Mouse (Mus musculus) fibroblast of lung, adult 2 months (primary cell): ENCODE results near the gene Cmpk1.
"Not testable (repeated sequence)": the region's sequence is repeated elsewhere in the genome, so short reads cannot be mapped to it uniquely, and the experiment has no call there.

ENCODE experiments used
- DNase-seq: peaks from one replicate; pipeline ENCODE4 v3.0.0-alpha.2; 2011; ENCODE audit warnings: low read depth

Gene Cmpk1

GRCm38 (mm10) chr4:114986591-114987432 is at the start of gene Cmpk1:
Gene Cmpk1, minus strand, starts transcription at chr4:114987241.
- no peak for DNase-seq

- peak; percentile 60 for DNase-seq
Observed at GRCm38 (mm10) chr4:115035043-115035442, 48.0 kb upstream of the Cmpk1 start.

DNA sequence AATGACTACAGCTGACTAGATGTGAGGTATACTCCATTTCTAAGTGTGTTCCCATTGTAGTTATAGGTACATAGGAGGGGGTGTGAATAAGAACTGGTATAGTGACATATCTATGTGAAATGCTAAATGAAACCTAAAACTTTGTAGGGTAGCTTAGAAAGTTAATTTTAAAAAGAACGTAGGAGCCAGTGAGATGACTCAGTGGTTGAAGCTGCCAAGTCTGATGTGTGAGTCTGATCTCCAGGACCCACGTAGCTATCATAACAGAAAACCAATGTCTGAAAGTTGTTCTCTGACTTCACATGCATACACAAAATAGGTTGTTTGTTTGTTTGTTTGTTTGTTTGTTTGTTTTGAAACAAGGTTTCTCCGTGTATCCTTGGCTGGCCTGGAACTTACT is 33.0 kb upstream of the Cmpk1 start:
- DNase-seq = peak; percentile 32

- no peak for DNase-seq
Observed at GRCm38 (mm10) chr4:115014276-115014675, 27.2 kb upstream of the Cmpk1 start.

DNA sequence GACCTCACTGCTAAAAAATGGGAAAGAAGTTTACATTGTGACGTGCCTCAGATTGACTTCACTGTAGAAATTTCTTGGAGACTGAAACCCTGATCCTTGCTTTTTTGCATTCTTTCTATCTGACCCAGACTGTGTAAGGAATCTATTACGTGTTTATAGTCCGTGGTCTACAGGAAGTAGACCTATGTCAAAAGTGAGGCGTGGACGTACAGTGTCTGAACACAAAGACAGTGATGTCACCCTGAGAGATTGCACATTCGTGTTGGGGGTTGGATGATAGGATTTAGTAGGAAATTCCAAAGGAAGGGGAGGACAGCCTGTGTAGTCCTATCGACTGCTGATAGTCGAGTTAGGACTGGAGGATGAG is 13.4 kb upstream of the Cmpk1 start:
- DNase-seq = no peak

DNA sequence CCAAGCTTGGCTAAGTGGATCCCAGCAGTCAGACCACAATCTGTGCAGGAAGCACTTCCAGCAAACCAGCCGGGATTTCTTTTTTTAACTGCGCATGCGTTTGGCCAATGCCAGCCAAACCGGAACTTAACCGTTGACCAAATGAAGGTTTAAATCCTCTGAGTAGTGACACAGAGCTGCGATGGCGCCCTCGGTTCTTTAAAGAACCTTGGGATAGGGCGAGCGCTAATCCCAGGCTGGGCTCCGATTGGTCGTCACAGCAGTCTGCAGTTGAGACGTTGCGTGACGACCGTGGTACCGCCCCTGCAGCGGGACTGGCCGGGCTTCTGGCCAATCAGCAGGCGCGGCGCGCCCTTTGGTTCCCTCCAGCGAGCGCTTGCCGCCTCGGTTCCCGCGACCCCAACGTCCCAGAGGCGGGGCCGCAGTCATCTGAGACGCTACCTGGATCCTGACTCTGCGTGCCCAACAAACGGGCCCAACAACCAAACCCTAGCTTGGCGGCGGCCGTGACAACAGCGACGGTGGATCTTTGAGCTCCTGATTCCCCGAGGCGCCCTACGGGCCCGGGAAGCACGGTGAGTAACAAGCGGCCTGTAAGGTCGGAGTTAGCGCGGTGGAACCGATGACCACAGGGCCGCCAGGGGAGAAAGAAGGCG is 12.9 kb upstream of the Cmpk1 start, which contains the start of gene Stil:
Gene Stil (plus strand): TSS at position 387 of the 656 bp plus-strand sequence.
- peak; percentile 98 for DNase-seq

- no peak for DNase-seq
Observed at GRCm38 (mm10) chr4:114999445-114999772, 12.4 kb upstream of the Cmpk1 start.

DNA sequence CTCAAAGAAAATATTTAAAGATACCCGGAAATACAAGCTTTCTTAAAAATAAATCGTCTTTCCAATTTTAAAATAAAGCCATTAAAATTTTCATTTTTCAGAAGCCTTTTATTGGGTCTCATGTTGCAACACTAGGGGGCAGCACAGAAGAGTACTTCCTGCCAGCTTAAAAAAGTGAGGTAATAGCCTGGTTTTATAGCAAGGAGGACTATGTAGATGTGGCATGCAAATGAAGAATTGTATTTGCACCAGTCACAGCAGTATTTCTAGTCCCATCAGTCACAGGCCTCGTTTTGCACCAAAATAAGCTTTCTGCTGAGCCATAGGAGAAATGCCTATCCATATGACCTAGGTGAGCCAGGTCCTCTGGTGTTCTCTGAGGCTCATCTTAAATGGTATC is 10.0 kb upstream of the Cmpk1 start:
- peak; percentile 29 for DNase-seq

- DNase-seq = no peak
Observed at GRCm38 (mm10) chr4:114994218-114994617, 7.2 kb upstream of the Cmpk1 start.

DNA sequence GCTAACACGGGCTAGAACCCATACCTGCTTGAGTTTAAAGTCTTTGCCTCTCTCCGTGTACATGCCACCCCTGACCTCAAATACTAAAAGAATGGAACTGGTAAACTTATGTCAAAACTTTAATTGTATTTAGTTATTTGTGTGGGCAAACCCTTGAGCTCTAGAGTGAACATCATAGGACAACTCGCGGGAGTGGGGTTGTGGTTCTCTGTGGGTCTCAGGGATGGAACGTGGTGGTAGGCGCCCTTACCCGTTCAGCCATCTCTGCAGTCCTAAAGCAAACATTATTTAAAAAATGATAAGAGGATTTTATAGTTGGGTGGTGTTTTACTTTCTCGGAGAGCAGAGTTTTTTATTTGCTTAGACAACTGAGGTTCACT is 840 bp downstream of the Cmpk1 start:
- DNase-seq = no peak

DNA sequence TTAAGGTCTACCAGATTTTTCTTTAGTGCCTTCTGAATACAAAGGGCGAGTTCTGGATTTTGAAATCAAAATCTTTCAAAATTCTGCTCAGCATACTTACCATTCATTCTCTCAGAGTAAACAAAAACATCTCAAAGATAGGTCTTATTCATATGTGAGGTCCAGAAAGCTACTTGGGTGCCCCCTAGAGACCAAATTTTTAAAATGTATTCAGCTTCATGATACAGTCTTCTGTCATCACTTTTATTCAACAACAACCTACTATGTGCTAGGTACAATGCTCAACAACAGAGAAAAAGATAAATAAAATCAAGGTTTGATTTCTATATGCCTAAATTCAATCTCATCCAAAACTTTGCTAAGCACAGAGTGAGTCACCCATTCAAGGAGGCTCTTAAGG is 4.0 kb downstream of the Cmpk1 start:
- DNase-seq = no peak

GRCm38 (mm10) chr4:114982619-114983018 is 4.4 kb downstream of the Cmpk1 start:
- DNase-seq = no peak

- DNase-seq = no peak
Observed at GRCm38 (mm10) chr4:114973229-114973740, 13.8 kb downstream of the Cmpk1 start.

DNA sequence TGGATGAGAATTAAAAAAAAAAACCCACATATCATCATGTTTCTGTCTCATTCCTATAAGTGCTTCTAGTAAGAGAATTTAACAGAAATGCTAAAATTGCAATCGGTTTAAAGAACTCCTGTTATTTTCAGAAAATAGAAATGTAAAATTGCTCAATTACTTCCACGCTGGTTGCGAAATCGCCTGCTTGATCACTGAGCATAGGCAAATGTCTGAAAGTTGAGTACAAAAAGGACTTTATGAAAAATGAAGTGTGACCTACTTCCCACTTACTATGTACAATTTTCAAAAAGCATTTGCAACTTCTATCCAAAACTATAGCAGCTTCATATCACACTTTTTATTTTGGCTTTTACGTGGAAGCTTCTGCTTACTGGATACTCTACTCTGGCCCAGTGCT is 16.3 kb downstream of the Cmpk1 start:
- DNase-seq = peak; percentile 40

DNA sequence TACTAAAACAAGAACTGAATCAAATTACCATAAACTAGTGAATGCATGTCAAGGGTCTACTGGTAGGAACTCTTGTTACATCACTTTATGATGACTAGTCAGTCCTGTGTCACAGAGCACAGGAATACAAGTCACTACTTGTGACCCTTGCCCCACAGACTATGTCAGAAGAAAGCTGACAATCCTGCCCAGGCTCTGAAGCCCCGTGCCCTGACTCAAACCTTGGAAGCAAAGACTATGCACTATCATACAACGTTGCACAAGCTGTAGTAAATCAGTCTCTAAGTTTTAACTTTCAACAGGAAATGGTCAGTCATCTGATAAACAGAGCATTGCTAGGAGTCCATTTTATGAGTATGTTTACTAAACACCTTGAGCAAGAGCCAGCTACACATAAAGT is 26.2 kb downstream of the Cmpk1 start:
- DNase-seq = not testable (repeated sequence)

- DNase-seq = no peak
Observed at GRCm38 (mm10) chr4:114959533-114959932, 27.5 kb downstream of the Cmpk1 start.

- DNase-seq = no peak
Observed at GRCm38 (mm10) chr4:114958786-114959185, 28.3 kb downstream of the Cmpk1 start.

GRCm38 (mm10) chr4:114958231-114958630 is 28.8 kb downstream of the Cmpk1 start:
- DNase-seq = no peak

- no peak for DNase-seq
Observed at GRCm38 (mm10) chr4:114957403-114957802, 29.6 kb downstream of the Cmpk1 start.

DNA sequence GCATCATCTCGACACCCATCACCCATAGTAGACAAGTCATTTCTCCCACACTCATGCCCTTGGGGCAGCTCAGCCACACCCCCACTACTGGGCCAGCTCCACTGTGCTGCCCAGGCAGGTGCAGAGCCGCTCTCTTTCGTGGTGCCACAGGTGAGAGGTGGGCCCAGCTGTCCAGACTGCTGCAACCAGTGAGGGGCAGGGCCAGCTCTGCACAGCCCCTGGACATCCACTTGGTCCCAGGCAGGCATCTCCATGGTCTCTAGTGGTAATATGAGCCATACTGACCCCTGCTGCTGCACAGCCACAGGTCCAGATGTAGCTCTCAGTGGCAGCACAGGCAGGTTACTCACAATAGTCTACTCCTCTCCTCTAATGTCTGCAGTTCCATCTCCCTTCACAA is 33.9 kb downstream of the Cmpk1 start:
- no peak for DNase-seq

- DNase-seq = no peak
Observed at GRCm38 (mm10) chr4:114947852-114948481, 39.1 kb downstream of the Cmpk1 start.

- DNase-seq = peak; percentile 42
Observed at GRCm38 (mm10) chr4:114947395-114947794, 39.6 kb downstream of the Cmpk1 start.

GRCm38 (mm10) chr4:114946416-114946815 is 40.6 kb downstream of the Cmpk1 start:
- no peak for DNase-seq
